Mouse (Mus musculus) stomach, embryonic 16.5 days (tissue): ENCODE results near the gene Cwc22. TPM values are rescaled to one million over a fixed set of nuclear protein-coding genes. Genes with fewer than 3 reads are reported as not detected.

Source experiments
- ATAC-seq: fragments of 200-750 bp; cut with Nextera tagmentation; 2 replicates; pipeline ENCODE4 v1.8.0; 2017; ENCODE audit warnings: moderate number of reproducible peaks, moderate TSS enrichment; ENCODE audit not compliant: insufficient read depth, low FRiP score
- H3K27ac ChIP-seq: fragments of 300-500 bp; sonication (generic); 2 replicates; pipeline ENCODE4 v1.5.1; 2014; ENCODE audit warnings: low read length
- H3K27me3 ChIP-seq: fragments of 300-500 bp; sonication (generic); 2 replicates; pipeline ENCODE4 v1.6.1; 2014; ENCODE audit warnings: low read length, control low read depth, mixed read lengths; ENCODE audit not compliant: control insufficient read depth, insufficient read depth
- H3K36me3 ChIP-seq: fragments of 300-500 bp; sonication (generic); 2 replicates; pipeline ENCODE4 v1.6.1; 2014; ENCODE audit warnings: low read length; ENCODE audit not compliant: control insufficient read depth, insufficient read depth
- H3K4me1 ChIP-seq: fragments of 300-500 bp; sonication (generic); 2 replicates; pipeline ENCODE4 v1.6.1; 2014; ENCODE audit warnings: low read length, control low read depth, mixed read lengths; ENCODE audit not compliant: control insufficient read depth, insufficient read depth
- H3K4me2 ChIP-seq: fragments of 300-500 bp; sonication (generic); 2 replicates; pipeline ENCODE4 v1.6.1; 2014; ENCODE audit warnings: low read depth, low read length, mixed read lengths
- H3K4me3 ChIP-seq: fragments of 300-500 bp; sonication (generic); replicated peaks from 2 replicates; pipeline ENCODE4 v1.5.1; 2014; ENCODE audit warnings: mild to moderate bottlenecking, low read length
- H3K9ac ChIP-seq: fragments of 300-500 bp; sonication (generic); 2 replicates; pipeline ENCODE4 v1.6.1; 2014; ENCODE audit warnings: low read length
- H3K9me3 ChIP-seq: fragments of 300-500 bp; sonication (generic); replicated peaks from 2 replicates; pipeline ENCODE4 v1.6.1; 2016; ENCODE audit warnings: low read length, control low read depth; ENCODE audit not compliant: control insufficient read depth
- WGBS: fragments of 180-500 bp; shearing (Covaris S2); extraction: QIAGEN DNeasy Blood & Tissue Kit; methylation state at CpG from one replicate; pipeline ENCODE4 v1.1.7; 2014; 5-methylcytosine and 5-hydroxymethylcytosine counted together
- polyA plus RNA-seq: library from polyadenylated mRNA; unstranded; fragments of >200 nt; fragmentation: Nextera tagmentation; extraction: Ambion mirVana; gene quantifications from 2 replicates; pipeline ENCODE4 v1.2.1, GENCODE M21; 2015

The Cwc22 gene
- polyA plus RNA-seq, 1 experiment from 2014 or later: 27.4 TPM

DNA sequence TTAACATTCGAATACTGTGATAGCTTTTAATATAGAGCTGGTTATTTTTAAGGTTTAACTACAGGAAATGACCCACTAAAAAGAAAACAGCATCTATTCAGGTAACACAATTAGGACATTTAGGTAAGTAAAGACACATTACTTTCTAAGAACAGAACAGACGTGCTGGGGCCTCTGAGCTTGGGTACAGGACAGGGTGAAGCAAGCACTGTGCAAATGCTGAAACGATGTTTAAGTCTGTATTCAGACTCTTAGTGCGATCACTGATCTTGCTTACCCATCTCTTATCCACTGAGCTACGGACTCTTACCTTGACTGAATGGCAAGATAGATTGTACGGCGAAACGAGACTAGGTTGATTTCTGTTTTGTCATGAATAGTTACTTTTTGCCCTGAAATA is 31.0 kb downstream of the Cwc22 start:
- no peak for ATAC-seq
- Histone ChIP-seq H3K9ac (no peak overlapping the region), H3K27me3 (no peaks in the 10 kb centered on the region), H3K4me1 (no peaks in the 10 kb centered on the region), H3K9me3 (no peaks in the 10 kb centered on the region), H3K4me2 (no peak overlapping the region), H3K4me3 (no peak overlapping the region), H3K36me3 (peaks cover 19% of the 10 kb centered on the region), H3K27ac (no peak overlapping the region)
- 96% methylated on average over 8 of the region's 8 CpGs for WGBS

DNA sequence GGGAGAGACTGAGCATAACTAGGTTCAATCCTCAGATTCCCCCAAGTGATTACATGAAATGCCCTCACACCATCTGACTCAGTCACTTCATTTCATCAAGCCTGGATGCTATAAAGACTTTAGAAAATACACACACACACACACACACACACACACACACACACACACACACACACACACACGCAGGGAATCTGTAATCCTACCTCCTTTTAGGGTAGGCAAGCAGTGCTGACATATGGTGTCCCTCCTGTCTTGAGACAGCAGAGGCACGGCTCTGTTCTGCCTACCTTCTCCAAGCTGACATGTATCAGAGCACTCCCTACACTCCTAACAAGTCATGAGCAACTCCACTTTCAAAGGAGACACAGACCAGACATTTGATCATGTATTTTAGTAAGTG is 32.5 kb downstream of the Cwc22 start:
- Histone ChIP-seq H3K36me3 (peaks cover 18% of the 10 kb centered on the region), H3K27me3 (no peaks in the 10 kb centered on the region), H3K9ac (no peak overlapping the region), H3K9me3 (no peaks in the 10 kb centered on the region), H3K4me3 (no peak overlapping the region), H3K27ac (no peak overlapping the region), H3K4me2 (no peak overlapping the region), H3K4me1 (no peaks in the 10 kb centered on the region)
- 57% methylated on average over 2 of the region's 2 CpGs for WGBS
- ATAC-seq: no peak

DNA sequence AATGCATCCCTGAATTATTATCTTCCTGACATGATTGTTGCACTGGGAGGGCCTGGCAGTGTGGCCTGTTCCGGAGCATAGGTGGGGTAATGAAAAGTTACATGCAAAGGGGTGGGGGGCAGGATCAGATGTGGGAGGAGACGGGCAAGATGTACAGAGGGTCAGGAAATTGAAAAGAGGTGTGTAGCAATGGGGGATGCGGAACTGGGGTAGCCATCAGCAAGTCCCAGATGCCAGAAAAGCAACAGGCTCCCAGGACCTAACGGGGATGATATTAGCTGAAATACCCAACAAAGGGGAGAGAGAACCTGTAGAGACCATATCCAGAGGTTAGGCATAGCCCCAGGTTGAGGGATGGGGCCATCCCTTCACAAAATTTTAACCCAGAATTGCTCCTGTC is 34.0 kb downstream of the Cwc22 start:
- no peak overlapping the region for H3K4me2 ChIP-seq
- H3K4me1 ChIP-seq: no peaks in the 10 kb centered on the region
- no peaks in the 10 kb centered on the region for H3K9me3 ChIP-seq
- no peak for ATAC-seq
- H3K9ac ChIP-seq: no peak overlapping the region
- no peak overlapping the region for H3K27ac ChIP-seq
- H3K36me3 ChIP-seq: peaks cover 17% of the 10 kb centered on the region
- 97% methylated on average over 4 of the region's 4 CpGs for WGBS
- H3K27me3 ChIP-seq: no peaks in the 10 kb centered on the region
- H3K4me3 ChIP-seq: no peak overlapping the region

DNA sequence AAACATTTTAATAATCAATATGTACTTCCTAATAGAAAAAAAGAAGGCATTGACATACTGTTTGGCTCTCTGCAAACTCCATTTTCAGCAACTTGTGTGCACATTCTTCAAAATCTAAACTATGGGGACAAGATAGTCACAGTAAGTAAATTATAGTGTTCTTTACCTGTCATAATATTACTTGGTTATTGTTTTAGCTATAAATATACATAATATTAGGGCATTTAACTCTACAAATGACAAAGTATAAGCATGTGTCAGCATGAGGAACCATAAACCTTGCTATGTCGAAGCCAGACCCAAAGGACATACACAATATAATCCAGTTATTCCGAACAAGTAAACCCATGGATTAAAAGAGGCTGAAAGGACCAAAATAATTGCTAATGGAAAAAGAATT is 34.7 kb downstream of the Cwc22 start:
- no peak overlapping the region for H3K27ac ChIP-seq
- WGBS: 71% methylated on average over 2 of the region's 2 CpGs
- H3K9ac ChIP-seq: no peak overlapping the region
- peaks cover 11% of the 10 kb centered on the region for H3K36me3 ChIP-seq
- ATAC-seq: no peak
- H3K4me3 ChIP-seq: no peak overlapping the region
- H3K4me1 ChIP-seq: no peaks in the 10 kb centered on the region
- no peak overlapping the region for H3K4me2 ChIP-seq
- H3K27me3 ChIP-seq: no peaks in the 10 kb centered on the region
- H3K9me3 ChIP-seq: no peaks in the 10 kb centered on the region

DNA sequence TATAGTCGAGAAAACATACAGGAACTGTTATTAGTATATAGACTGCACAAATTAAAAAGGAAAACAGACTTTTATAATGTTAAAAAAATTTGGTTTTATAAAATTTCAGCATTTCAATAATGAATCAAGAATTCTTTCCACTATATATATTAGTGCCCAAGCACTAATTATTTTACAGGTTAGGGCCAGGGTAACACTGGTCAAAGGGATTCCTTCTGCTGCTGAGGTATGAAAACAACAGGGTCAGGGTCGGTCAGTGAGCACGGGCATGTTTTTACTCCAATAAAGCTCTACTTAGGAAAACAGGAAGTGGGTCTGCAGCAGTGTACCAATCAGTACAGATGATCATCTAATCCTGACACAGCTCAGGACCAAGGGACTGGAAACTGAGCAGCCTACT is 36.0 kb downstream of the Cwc22 start:
- Histone ChIP-seq H3K36me3 (peaks cover 9% of the 10 kb centered on the region), H3K9ac (no peak overlapping the region), H3K27me3 (no peaks in the 10 kb centered on the region), H3K27ac (no peak overlapping the region), H3K9me3 (no peaks in the 10 kb centered on the region), H3K4me1 (no peaks in the 10 kb centered on the region), H3K4me2 (no peak overlapping the region), H3K4me3 (no peak overlapping the region)
- 71% methylated on average over 3 of the region's 3 CpGs for WGBS
- ATAC-seq: no peak

DNA sequence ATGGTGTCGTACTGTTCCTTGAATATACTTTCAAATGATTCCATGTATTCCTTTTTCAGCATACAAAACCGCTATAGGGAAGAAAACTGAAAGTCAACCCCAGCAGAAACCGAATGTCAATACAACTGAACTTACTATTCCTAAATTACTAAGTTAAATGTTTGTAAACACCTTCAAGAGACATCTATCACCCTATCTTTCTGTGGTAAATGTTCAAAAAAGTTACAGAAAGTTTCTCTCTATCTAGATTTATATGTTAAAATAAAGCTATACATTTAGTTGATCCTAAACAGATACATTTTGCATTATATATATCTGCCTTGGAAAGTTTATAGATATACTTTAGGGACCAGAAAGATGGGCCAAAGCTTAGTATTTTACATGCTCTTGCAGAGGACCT is 39.0 kb downstream of the Cwc22 start:
- H3K36me3 ChIP-seq: peaks cover 24% of the 10 kb centered on the region
- no peak for ATAC-seq
- H3K27ac ChIP-seq: no peak overlapping the region
- no peak overlapping the region for H3K9ac ChIP-seq
- no peaks in the 10 kb centered on the region for H3K9me3 ChIP-seq
- no peak overlapping the region for H3K4me3 ChIP-seq
- no peaks in the 10 kb centered on the region for H3K4me1 ChIP-seq
- WGBS: 91% methylated on average over 3 of the region's 3 CpGs
- H3K4me2 ChIP-seq: no peak overlapping the region
- H3K27me3 ChIP-seq: no peaks in the 10 kb centered on the region

DNA sequence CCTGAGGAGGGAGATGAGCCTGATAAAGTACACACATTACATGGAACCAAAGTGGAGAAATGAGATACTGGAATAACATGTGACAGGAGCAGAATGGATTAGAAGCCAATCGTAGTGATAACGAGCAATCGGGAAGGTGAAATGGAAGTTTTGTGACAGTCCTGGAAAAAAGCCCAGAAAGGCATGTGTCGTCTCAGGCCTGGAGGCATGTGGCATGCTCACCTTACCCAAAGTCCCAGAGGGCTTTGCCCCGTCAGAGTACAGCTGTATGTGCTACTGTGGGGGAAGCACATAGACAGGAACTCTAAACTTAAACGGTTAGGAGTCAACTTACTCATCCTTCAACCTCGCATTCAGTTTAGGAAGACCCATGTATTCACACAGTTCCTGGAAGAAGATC is 41.2 kb downstream of the Cwc22 start:
- H3K4me2 ChIP-seq: no peak overlapping the region
- H3K4me1 ChIP-seq: no peaks in the 10 kb centered on the region
- H3K4me3 ChIP-seq: no peak overlapping the region
- 91% methylated on average over 7 of the region's 7 CpGs for WGBS
- ATAC-seq: no peak
- H3K36me3 ChIP-seq: peaks cover 20% of the 10 kb centered on the region; the same call in 1 of the 2 replicates
- H3K9ac ChIP-seq: no peak overlapping the region
- H3K27me3 ChIP-seq: no peaks in the 10 kb centered on the region
- H3K27ac ChIP-seq: no peak overlapping the region
- no peaks in the 10 kb centered on the region for H3K9me3 ChIP-seq

DNA sequence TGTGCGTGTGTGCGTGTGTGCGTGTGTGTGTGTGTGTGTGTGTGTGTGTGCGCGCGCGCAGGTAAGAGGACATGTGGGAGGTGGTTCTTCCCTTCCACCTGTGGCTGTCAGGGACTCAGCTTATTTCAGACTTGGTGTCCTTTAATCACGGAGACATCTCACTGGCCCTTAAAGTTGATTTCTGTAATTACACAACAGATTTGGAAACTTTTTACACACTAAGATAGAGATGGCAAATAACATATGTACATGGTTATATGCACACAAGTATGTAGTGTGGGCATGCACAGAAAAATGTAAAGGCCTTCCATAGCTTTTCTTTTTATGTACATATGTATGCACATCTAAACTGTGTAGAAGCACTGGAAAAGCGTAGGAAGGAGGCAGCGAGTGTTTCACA is 41.7 kb downstream of the Cwc22 start:
- Histone ChIP-seq H3K36me3 (peaks cover 25% of the 10 kb centered on the region), H3K4me2 (no peak overlapping the region), H3K4me3 (no peak overlapping the region), H3K9me3 (no peaks in the 10 kb centered on the region), H3K4me1 (no peaks in the 10 kb centered on the region), H3K9ac (no peak overlapping the region), H3K27ac (no peak overlapping the region), H3K27me3 (no peaks in the 10 kb centered on the region)
- no peak for ATAC-seq
- WGBS: 94% methylated on average over 10 of the region's 10 CpGs

DNA sequence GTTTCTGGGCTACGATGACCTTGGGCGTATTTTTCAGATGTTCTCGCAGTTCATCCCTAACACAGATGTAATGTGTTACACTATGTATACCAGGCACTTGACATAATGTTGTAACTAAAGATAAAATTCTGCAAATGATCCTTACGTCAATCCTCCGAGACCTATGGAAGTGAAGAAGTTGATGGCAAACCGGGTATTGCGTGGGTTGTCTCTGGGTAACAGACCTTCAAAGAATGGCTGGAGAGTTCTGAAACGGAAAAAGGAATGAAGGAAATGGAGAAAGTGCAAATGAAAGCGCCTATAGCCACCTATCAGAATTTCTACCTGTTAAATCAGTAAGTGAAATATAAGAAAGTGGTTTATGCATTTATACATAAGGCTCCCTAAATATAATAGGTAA is 42.2 kb downstream of the Cwc22 start:
- no peaks in the 10 kb centered on the region for H3K27me3 ChIP-seq
- H3K9me3 ChIP-seq: no peaks in the 10 kb centered on the region
- H3K4me1 ChIP-seq: no peaks in the 10 kb centered on the region
- peaks cover 30% of the 10 kb centered on the region for H3K36me3 ChIP-seq
- H3K27ac ChIP-seq: no peak overlapping the region
- H3K9ac ChIP-seq: no peak overlapping the region
- ATAC-seq: no peak
- no peak overlapping the region for H3K4me2 ChIP-seq
- no peak overlapping the region for H3K4me3 ChIP-seq
- 94% methylated on average over 9 of the region's 9 CpGs for WGBS

DNA sequence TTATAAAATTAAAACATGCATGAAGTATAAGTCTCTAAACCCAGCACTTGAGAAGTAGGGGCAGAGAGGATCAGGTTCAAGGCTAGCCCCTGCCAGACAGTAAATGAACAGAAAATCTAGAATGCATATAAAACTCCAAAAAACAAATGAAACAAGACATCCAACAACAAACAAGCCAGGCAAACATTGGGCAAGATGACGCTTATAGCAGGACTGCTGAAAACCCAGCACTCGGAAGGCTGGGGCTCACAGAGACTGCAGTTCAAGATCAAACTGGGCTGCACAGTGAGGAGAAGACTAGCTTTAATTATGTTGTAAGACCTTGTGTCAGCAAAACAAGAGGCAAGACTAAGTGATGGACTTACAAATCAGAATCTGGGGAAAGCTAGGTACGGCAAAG is 43.1 kb downstream of the Cwc22 start:
- Histone ChIP-seq H3K27me3 (no peaks in the 10 kb centered on the region), H3K36me3 (peaks cover 30% of the 10 kb centered on the region), H3K27ac (no peak overlapping the region), H3K4me3 (no peak overlapping the region), H3K4me2 (no peak overlapping the region), H3K4me1 (no peaks in the 10 kb centered on the region), H3K9me3 (no peaks in the 10 kb centered on the region), H3K9ac (no peak overlapping the region)
- WGBS: 97% methylated on average over 3 of the region's 3 CpGs
- ATAC-seq: no peak
